Comparison of ENCODE assay signal across 8 mouse cellular contexts in genomic region chr16:93712966-93713365, GRCm38 (mm10). TPM values are rescaled to one million over a fixed set of nuclear protein-coding genes. Genes with fewer than 3 reads are reported as not detected.
A peak's percentile ranks its signal among the peaks of the same experiment; 100 is the strongest.
DNase-seq lines count a peak whose midpoint lies in the region; ATAC-seq lines count a peak whose summit lies in the region.

No protein-coding gene starts in this region.

- no peak for DNase-seq in lung, postnatal 25 days (ENCODE audit: low spot score)
- no peak for DNase-seq in embryonic facial prominence, embryonic 14.5 days (ENCODE audit: low spot score)
- DNase-seq in splenic B cell, adult 2 months (ENCODE audit: low read depth, low spot score), result peak; percentile 11
- no peak for DNase-seq in layer of hippocampus, adult 9-11 months
- no peak for DNase-seq in frontal cortex, postnatal 36 days (ENCODE audit: low spot score in 2 of 2)
- no peak for DNase-seq in spleen, postnatal 14 days (ENCODE audit: low spot score in 2 of 2)

- 75% methylated on average over 7 of the region's 7 CpGs for WGBS in lung, embryonic 16.5 days
- WGBS in embryonic facial prominence, embryonic 14.5 days, result 67% methylated on average over 7 of the region's 7 CpGs
- 81% methylated on average over 7 of the region's 7 CpGs for WGBS in limb, embryonic 12.5 days

- H3K4me2 ChIP-seq in lung, embryonic 16.5 days (ENCODE audit: low read depth, low read length), result peak overlapping the region; percentile 87
- H3K4me2 ChIP-seq in embryonic facial prominence, embryonic 14.5 days (ENCODE audit: low read depth, low read length), result peak overlapping the region; percentile 93
- H3K4me2 ChIP-seq in limb, embryonic 12.5 days, result peak overlapping the region; percentile 94

- peaks cover 30% of the 10 kb centered on the region for H3K4me1 ChIP-seq in lung, embryonic 16.5 days (replicated peaks; ENCODE audit: control insufficient read depth, insufficient read depth, low read length)
- H3K4me1 ChIP-seq in embryonic facial prominence, embryonic 14.5 days (ENCODE audit: control insufficient read depth, insufficient read depth, low read length), result peaks cover 5% of the 10 kb centered on the region; the same call in 1 of the 2 replicates
- H3K4me1 ChIP-seq in limb, embryonic 12.5 days (replicated peaks), result peaks cover 12% of the 10 kb centered on the region

- H3K9ac ChIP-seq in lung, embryonic 16.5 days (ENCODE audit: low read length), result no peak overlapping the region
- H3K9ac ChIP-seq in embryonic facial prominence, embryonic 14.5 days (ENCODE audit: low read depth, low read length), result peak overlapping the region; percentile 80
- H3K9ac ChIP-seq in limb, embryonic 12.5 days (replicated peaks), result peak overlapping the region; percentile 75; the same call in 1 of the 2 replicates

- peak overlapping the region; percentile 79 for H3K4me3 ChIP-seq in lung, embryonic 16.5 days (ENCODE audit: low read length)
- H3K4me3 ChIP-seq in embryonic facial prominence, embryonic 14.5 days (ENCODE audit: low read depth, low read length), result peak overlapping the region; percentile 74
- H3K4me3 ChIP-seq in limb, embryonic 12.5 days (replicated peaks), result peak overlapping the region; percentile 78

- no peaks in the 10 kb centered on the region; the same call in 1 of the 2 replicates for H3K27me3 ChIP-seq in lung, embryonic 16.5 days (ENCODE audit: control insufficient read depth, insufficient read depth, low read depth, low read length)
- 0 out of 2 replicates have a peak, but pooled peaks cover 10% of the 10 kb centered on the region for H3K27me3 ChIP-seq in embryonic facial prominence, embryonic 14.5 days (replicated peaks; ENCODE audit: control insufficient read depth, insufficient read depth, low read length)
- peaks cover 28% of the 10 kb centered on the region for H3K27me3 ChIP-seq in limb, embryonic 12.5 days
- H3K27me3 ChIP-seq in splenic B cell, adult 2 months (ENCODE audit: control insufficient read depth, insufficient read depth, low read length, poor library complexity, severe bottlenecking), result no peaks in the 10 kb centered on the region

- no peak overlapping the region for H3K27ac ChIP-seq in lung, embryonic 16.5 days (ENCODE audit: low read length)
- H3K27ac ChIP-seq in embryonic facial prominence, embryonic 14.5 days (replicated peaks; ENCODE audit: low read depth, low read length), result no peak overlapping the region
- no peak overlapping the region for H3K27ac ChIP-seq in limb, embryonic 12.5 days

- no peaks in the 10 kb centered on the region for H3K36me3 ChIP-seq in lung, embryonic 16.5 days (ENCODE audit: control insufficient read depth, insufficient read depth, low read length)
- H3K36me3 ChIP-seq in embryonic facial prominence, embryonic 14.5 days (ENCODE audit: control insufficient read depth, insufficient read depth, low read length), result no peaks in the 10 kb centered on the region
- H3K36me3 ChIP-seq in limb, embryonic 12.5 days, result no peaks in the 10 kb centered on the region
- H3K36me3 ChIP-seq in splenic B cell, adult 2 months (ENCODE audit: control insufficient read depth, insufficient read depth, low read length, poor library complexity, severe bottlenecking), result peaks cover 5% of the 10 kb centered on the region

- no peak for ATAC-seq in lung, embryonic 16.5 days (ENCODE audit: low read depth)
- ATAC-seq in embryonic facial prominence, embryonic 14.5 days (ENCODE audit: low read depth), result no peak
- no peak for ATAC-seq in limb, embryonic 12.5 days (ENCODE audit: insufficient number of reproducible peaks, insufficient read depth, low FRiP score, low TSS enrichment, low read depth)

- H3K9me3 ChIP-seq in lung, embryonic 16.5 days (ENCODE audit: control insufficient read depth, low read length), result no peaks in the 10 kb centered on the region
- H3K9me3 ChIP-seq in embryonic facial prominence, embryonic 14.5 days (ENCODE audit: control insufficient read depth, low read length), result no peaks in the 10 kb centered on the region
- no peaks in the 10 kb centered on the region for H3K9me3 ChIP-seq in limb, embryonic 12.5 days

RNA-seq across cellular contexts. Expression of gene Dop1b, which starts 1.3 kb away (rescaled TPM):
- 17.2 and 19.3 TPM in 2 replicates for polyA plus RNA-seq in lung, embryonic 16.5 days (2015; fragmentation: Nextera tagmentation; extraction: Ambion mirVana)
- 13.4 and 14.0 TPM in 2 replicates for polyA plus RNA-seq in embryonic facial prominence, embryonic 14.5 days (2014; fragmentation: Nextera tagmentation; extraction: Ambion mirVana)
- polyA plus RNA-seq in limb, embryonic 12.5 days (2016; fragmentation: Nextera tagmentation; extraction: Ambion mirVana), result 9.6 and 11.2 TPM in 2 replicates

RNA-seq across cellular contexts. Expression of gene Cbr3, which starts 30.0 kb away (rescaled TPM):
- 9.0 and 9.9 TPM in 2 replicates for polyA plus RNA-seq in lung, embryonic 16.5 days (2015; fragmentation: Nextera tagmentation; extraction: Ambion mirVana)
- 11.7 and 15.9 TPM in 2 replicates for polyA plus RNA-seq in embryonic facial prominence, embryonic 14.5 days (2014; fragmentation: Nextera tagmentation; extraction: Ambion mirVana)
- polyA plus RNA-seq in limb, embryonic 12.5 days (2016; fragmentation: Nextera tagmentation; extraction: Ambion mirVana), result 1.3 and 1.9 TPM in 2 replicates
